Mouse (Mus musculus): ENCODE data around the gene Efnb3.

Gene Efnb3

DNA sequence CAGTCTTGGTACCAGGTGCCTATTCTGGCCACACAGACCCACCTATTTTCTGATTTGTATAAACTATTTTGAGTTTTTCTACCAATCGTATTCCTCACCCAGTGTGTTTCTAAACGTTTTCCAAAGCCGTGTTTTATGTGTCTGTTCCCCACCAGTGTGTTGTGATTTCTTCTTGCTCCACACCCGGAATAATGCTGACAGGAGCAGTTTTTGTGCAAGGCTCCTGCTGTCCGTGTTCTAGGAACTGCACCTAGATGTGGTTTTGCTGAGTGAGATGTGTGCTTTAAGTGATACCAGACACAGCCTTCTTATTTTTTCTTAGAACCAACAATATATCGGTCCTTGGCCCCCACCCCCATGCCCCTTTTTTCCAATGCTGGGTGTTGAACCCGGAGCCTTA, 24.0 kb upstream of the Efnb3 start:
- intact Hi-C loops (cut with DNase I), result no loop called here

DNA sequence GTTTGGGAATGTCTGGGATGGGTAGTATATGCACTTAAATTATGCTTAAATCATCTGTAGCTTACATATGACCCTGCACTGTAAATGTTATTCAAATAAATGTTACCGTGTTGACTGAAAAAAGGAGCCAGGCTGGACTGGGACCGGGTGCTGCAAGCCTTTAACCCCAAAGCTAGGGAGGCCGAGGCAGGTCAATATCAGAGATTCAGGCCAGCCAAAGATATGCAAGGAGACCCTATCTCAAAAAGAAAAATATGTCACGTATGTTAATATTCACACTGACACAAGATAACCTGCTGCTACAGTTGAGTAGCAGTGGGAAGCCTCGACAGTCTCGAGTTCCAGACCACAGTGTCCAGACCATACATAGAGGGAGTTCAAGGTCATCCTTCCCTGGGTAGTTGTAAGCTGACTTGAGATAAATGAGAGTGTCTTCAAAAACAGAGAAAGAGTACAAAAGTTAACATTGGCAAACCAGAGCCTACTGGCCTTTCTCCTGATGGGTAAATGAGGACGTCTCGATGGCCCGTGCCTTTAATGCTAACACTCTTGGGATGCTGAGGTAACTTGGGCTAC, 22.3 kb upstream of the Efnb3 start:
- intact Hi-C loops (cut with DNase I), result no loop called here

DNA sequence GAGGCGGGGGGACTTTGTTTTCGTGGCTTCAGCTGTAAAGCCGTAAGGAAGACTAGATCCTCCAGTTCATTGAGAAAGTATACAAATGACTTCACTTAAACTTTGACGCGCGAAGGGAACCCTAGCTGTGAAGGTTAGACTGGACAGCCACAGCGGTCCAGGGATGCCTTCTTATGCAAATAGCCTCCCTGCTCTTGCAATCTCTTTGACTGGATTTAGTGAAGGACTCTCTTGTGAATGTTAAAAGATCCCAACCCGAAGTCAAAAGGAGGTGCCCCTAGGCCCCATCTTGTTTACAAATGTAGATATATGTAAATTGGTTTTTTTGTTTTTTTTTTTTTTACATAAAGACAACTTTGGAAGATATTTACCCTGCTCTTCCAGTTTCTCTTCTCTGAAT, 21.8 kb upstream of the Efnb3 start:
- intact Hi-C loops (cut with DNase I), result no loop called here

DNA sequence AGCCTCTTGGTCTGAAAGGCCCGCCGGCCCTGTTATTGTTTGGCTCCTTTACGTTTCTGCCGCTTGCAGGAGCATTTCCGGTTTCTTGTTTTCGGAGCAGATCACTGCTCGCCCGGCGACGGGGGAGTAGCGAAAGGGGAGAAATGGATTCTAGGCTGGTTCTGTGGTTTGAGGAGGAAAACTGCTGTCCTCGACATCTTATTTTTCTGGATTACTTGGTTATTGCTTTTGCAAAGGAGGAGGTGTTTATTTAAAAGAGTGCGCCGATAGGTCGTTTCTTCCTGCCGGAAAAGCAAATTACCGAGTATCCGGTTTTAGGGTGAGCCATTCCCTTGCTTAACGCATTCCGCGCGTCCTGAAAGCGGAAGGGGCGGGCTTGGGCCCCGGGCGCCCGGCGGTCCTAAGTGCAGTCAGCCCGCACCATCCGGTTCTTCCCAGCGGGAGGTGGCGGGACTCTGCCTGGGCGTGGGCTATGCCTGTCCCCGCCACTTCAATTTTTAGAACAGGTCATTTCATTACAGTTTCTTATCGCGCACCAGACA, 21.2 kb upstream of the Efnb3 start:
- intact Hi-C loops (cut with DNase I), result no loop called here

DNA sequence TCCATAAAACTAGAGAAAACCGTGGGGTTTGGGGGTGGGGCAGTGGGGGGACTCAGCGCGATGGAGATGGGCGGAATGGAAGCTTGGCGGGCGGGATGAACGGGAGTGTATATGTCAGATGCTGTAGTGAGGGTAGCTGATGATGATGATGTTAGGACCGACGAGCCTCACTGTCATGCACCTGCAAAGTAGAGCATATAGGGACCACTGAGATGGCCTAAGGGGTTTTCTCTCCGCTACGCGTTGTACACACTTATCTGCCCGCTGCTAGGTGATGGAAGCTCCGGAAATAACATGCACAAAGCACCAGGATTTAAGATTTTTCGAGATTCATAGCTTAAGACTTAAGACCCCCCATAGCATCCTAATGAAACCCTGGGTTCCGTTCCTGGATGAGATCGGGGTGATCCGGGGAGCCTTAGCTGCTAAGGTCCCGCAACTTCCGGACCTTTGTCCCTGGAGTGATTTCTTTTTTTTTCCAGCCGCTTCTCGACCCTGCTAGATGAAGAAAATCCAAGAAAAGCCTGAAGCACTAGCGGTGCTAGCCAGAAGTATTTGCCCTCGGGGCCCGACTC, 20.7 kb upstream of the Efnb3 start:
- intact Hi-C loops (cut with DNase I), result loop anchor here (1.0 kb wide), 1 partner anchor 34 kb away; no protein-coding TSS in a partner anchor

DNA sequence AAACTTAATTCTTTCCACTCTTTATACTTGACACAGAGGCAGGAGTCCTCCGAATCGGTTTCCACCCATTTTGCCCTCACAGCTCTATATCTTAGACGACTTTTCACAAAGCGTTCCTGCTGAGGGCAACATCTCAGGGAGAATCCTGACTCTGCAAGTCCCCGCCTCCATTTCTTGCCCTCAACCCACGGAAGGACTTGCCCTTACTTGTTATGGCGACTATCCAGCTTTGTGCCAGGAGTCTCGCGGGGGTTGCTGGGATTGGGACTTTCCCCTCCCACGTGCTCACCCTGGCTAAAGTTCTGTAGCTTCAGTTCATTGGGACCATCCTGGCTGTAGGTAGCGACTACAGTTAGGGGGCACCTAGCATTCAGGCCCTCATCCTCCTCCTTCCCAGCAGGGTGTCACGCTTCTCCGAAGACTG, 20.1 kb upstream of the Efnb3 start, which contains the start of the genes Wrap53 and Trp53:
Wrap53 (minus strand) TSS at position 165 of the 424 bp plus-strand sequence.
Trp53 (plus strand) TSS at position 269 of the 424 bp plus-strand sequence.
- intact Hi-C loops (cut with DNase I), result loop anchor here (1.0 kb wide), 1 partner anchor 34 kb away; no protein-coding TSS in a partner anchor

DNA sequence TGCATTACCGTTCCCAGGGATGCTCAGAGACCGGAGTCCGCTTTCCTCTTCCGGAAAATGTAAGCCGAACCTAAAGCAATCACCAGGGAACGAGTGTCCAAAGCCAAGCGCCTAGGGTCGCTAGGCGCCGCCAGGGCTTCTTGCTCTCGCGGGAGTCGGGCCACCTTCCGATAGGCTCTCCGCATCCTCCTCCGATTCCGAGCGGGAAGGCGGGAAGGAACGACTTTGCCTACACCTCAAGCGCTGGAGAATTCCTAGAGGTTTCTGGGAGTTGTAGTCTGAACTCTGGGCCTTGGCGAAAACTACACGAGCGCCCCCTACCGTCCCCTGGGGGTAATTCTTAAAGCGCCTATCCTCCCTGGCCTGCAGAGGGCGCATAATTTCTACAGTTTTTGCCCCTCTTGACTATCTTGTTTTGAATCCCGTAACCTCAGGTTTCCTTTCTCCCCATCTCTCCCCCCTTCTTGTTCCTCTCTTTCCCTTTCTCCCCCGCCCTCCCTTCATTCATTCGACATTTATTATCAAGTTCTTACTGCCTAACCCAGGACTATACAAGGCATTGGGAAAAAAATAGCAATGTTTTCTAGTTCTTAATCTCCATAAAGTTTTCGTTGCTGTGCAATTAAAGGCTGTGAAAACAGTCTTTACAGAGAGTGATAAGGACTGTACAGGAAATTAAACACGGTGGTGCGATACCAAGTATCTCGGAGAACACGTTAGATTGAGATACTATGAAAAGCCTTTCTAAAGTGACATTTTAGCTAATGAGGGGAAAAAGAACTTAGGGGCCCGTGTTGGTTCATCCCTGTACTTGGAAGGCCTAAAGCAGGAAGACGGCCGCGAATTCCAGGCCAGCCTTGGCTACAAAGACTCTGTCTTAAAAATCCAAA, 19.4 kb upstream of the Efnb3 start:
- intact Hi-C loops (cut with DNase I), result loop anchor here (1.0 kb wide), 2 partner anchors 32 to 35 kb away; no protein-coding TSS in a partner anchor

DNA sequence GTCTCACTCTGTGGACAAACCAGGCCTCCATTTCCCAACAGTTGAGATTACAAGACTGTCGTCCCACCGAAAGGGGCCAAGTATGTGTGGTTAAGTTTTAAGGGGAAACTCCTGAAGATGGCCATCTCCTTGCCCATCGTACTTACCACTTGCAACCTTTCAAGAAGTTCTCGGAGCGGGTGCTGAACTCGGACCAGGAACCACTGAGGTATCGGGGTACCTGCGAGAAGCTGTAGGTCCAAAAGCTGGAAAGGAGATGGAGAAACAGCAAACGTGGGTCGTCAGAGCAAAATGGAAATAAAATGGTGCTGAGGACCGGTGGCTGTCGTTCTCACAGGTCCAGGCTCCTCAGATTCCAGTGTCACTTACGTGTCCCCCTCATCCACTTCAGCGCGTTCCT, 18.3 kb upstream of the Efnb3 start:
- intact Hi-C loops (cut with DNase I), result no loop called here

DNA sequence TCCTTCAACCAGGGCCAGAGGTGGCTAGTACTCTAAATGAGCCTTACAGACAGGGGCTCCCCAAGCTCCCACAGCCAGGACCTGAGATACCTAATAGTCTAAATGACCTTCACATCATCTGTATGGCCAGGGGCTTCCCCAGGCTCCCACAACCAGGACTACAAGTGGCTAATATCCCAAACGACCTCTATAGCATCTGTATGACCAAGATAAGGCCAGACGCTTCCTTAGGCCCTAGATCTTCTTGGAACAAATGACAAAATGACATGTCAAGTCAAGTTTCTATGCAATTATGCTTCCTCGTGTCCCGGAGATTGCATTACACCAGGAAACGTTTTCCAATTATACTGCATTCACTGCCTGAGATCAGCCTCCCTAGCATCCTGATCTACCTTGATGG, 16.3 kb upstream of the Efnb3 start:
- intact Hi-C loops (cut with DNase I), result no loop called here

DNA sequence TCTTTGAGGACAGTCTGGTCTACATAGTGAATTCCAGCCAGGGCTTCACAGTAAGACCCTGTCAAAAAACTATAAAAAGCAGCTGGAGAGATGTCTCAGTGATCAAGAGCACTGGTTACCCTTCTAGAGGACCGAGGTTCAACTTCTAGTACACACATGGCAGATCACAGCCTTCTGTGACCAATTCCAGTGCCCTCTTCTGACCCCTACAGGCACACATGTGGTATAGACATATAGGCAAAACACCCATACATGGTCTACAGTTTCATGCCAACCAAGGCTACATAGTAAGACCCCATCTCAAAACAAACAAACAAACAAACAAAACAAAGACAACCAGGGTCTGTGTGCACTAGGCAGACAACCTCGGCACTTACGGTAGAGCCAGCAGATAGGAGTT, 15.2 kb upstream of the Efnb3 start:
- intact Hi-C loops (cut with DNase I), result no loop called here

DNA sequence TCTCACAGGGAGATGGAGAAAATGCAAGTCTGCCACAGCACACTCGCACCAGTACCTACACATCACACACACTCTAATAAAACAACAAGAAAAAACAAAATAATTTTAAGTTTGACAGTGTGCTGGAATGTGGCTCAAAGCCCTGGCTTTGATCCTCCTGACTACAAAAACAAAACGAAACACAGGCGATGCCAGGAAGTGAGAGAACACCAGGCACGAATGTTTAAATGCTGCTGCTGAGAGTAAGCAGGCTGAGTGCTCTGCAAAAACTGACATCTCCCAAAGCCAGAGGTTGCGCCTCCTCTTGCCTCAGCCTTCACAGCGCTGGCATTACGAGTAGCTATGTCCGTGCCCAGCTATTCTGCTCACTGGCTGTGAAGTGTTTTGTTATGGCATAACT, 5.1 kb upstream of the Efnb3 start:
- intact Hi-C loops (cut with DNase I), result no loop called here

DNA sequence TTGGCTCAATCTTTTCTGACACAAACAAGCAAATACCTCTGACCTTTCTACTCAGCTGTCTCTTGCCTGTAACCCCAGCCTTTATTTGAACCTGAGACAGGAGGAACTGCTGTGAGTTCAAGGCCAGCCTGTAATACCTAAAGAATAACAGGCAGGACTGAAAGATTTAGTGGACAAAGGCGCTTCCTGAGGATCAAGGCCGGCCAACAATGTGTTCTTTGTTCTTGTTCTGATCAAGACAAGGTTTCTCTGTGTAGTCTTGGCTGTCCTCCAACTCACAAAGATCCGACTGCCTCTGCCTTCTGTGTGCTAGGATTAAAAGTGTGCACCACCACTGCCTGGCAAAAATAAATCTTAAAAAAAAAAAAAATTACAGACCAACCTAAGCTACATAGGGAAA, 4.4 kb upstream of the Efnb3 start:
- intact Hi-C loops (cut with DNase I), result no loop called here

DNA sequence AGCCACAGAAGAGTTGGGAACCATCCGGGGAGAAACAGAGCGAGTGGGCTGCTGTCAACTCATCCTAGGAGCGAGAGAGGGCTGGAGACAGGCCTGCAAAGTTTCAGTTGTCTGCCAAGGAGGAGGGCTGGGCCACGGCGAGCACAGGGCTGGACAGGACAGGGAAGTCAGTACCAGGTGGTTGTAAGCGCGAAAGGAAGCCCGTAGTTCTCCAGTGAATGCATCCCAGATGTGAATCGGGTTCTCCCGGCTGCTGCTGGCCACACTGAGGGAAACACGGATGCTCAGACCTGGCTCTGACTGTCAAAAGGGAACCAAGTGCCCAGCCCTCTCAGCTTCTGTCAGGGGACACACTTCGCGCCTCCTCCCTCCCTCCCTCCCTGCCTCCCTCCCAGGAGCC, 3.4 kb upstream of the Efnb3 start:
- intact Hi-C loops (cut with DNase I), result no loop called here

DNA sequence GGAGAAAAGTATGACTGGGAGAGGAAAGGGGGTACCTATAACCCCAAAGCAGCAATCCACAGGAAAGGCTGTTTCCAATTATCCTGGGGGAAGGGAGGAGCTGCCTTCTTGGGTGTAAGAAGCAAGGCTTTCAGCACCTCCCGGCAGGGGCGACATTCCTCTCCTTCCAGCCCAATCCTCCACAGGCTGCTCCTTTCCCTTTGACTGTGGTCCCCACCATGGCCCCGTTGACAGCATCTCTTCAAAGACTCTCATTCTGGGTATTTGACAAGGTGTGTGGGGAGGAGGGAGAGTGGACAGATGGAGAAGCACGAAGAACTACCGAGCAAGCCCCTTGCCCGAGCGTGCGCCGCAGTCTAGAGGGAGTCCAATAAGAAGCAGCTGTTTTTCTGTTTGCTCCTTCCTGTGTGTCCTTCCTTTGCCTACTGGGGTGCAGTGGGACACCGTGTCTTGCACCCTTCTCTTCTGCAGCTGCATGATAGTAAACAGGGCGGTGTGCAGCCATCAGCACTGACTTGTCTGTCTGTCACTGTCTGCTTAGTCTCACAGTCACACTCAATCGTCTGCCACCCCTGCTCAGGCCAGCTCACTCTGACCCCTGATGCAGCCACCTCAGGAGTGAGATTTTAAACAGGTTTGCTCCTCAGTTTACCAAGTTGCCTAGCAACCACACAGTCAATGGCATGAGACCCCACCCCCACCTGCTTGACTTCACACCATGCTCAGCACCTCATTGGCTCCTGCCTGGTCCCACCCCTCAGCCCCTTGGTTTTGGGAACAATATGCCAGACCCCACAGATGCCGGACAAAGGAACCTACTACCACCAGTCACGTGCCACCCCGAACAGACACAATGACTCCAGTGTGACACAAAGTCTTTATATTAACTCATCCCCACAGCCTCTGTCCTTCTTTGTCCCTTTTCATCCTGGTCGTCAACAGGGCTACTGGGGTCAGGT, 1.2 kb upstream of the Efnb3 start:
- intact Hi-C loops (cut with DNase I), result no loop called here

DNA sequence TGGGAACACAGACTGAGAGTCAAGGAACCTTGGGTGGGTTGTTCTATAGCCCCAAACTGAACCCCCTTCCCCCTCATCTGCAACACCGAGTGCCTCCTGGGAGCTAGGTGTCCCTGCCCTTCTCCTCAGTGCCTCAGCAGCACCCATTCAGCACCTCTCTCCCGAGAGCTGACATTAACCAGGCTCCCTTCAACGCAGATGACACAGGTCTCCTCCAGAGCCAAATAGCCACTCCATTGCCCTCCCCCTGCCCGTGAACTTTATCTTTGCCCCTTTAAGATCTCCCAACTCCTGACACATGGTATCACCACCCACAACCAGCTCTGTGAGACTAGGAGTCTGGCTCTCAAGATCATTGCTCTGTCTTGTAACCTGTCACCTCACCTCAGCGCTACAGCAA, 822 bp downstream of the Efnb3 start:
- intact Hi-C loops (cut with DNase I), result no loop called here

DNA sequence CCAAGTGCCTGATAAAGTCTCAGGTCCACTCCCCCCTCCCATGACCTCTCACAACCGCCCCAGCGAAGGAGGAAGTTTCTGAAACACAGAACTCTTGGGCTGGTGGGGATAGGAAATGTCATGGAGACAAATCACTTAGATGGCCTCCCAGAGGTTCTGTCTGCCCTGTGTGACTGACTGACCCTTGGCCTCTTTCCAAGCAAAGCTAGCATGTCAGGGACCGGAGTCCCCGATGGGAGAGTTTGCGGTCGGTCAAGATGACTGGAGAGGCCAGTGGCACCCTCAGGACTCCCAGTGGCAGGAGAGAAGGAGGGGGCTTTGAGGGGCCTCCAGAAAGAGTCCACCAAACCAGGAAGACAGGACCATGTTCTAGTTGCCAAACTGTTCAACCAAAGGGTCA, 1.2 kb downstream of the Efnb3 start:
- intact Hi-C loops (cut with DNase I), result no loop called here

DNA sequence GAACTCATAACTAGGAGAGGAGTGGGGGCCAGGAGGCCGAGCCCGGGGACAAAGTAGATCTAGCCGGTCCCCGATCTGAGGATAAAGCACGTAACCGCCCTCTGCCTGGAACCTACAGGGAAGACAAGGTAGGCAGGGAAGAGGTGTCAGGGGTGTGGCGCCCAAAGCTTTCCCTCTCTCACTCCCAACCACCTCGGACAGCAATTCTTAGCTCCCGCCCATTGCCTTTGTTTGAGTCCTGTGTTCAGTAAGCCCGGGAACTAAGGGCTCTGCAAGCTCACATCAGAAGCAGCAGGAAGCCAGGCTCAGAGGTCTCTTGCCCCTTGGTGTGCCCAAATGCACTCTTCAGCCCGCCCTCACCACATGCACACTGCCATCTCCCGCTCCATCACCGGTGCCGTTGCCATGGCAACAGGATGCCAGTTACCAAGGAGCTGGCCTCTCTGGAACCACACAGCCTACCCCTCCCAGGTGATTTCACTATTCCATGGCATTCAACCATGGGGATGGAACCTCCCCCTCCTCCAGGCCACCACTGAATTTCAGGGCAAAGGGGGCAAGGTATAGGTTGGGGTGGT, 2.5 kb downstream of the Efnb3 start:
- intact Hi-C loops (cut with DNase I), result no loop called here

DNA sequence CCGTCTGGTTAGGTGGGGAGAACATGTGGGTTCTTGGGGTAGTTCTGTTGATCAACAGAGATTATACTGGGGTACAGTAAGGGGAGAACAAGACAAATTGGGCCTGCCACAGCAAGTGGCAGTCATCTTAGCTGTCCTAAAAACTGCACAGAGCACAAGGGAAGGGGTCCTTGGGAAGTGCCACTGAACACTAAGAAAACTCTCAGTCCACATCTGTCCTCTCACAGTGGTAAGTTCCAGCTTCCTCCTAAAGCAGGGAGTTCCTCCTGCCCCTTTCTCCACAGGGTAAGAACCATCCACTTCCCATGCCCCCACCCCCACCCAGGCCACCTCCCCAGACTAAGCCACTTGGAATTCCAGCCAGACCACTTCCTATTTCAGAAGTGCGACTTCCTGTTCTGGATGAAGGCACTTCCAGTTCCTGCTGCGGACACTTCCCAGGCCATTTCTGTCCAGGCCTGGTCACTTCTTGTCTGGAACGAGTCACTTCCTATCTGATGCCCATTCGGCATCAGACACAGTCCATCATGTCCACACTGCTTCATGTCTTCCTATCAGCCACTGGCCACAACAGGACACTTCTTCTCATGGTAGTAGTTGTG, 5.4 kb downstream of the Efnb3 start:
- intact Hi-C loops (cut with DNase I), result no loop called here

DNA sequence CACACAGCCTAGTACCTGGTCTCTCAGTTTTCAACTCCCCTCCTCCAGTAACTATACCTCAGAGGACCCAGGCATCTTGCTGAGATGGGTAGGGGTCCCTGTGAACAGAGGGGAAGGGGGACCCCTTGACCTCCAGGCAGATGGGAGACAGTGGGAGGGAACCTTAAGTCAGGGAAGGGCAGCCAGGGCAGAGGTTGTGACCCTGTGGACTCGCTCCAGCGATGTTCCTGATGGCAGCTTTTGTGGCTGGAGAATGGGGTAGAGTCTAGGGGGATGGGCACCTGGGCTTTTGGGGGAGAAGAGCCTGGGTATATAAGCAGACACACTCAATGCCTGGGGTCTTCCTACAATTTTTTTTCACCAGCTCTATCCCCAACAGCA, 6.7 kb downstream of the Efnb3 start:
- intact Hi-C loops (cut with DNase I), result no loop called here

Data from adrenal gland (tissue).